Mouse (Mus musculus): ENCODE results near the gene Pipox.

DNA sequence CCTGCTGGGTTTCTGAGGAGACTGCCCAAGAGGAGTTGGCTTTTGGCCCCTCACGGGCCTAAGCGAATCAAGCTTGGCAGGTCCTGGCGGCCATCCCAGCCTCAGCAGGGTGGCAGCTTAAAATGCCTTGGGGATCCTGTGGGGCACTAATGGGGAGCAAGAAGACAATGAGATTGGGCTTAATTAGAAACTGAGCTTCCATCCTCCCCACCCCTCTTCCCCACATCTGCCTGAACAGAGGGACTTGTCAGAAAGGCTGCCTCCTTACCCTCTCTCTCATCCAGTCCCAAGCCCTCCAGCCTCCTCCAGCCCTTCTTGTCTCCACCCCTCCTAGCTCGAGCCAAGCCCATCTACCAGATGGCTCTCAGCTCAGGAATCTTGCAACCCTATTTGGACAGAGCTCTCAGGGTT lies 40.2 kb upstream of the Pipox start:
- TF ChIP-seq POLR2A (IDR thresholded peaks at IDR 0.05; ENCODE audit: extremely low read depth, insufficient read depth, low read length), result no peak
- TF ChIP-seq CTCF (IDR thresholded peaks at IDR 0.05; ENCODE audit: low read depth, low read length), result no peak

Measured in liver, adult 2 months (tissue).